Mouse (Mus musculus): Measurements from ENCODE around the gene Ide.

- TF ChIP-seq POLR2A (IDR thresholded peaks at IDR 0.05; ENCODE audit: low read depth, low read length): no peak
- no peak for TF ChIP-seq CTCF (conservative IDR thresholded peaks at IDR 0.05; ENCODE audit: insufficient read depth, insufficient read length, low read depth, low read length)
Observed at GRCm38 (mm10) chr19:37255321-37255720, 82.3 kb downstream of the Ide start.
